Mouse (Mus musculus) gastrocnemius, adult 2 months (tissue): ENCODE data around the gene Atf6. TPM values are rescaled to one million over a fixed set of nuclear protein-coding genes. Genes with fewer than 3 reads are reported as not detected.

ENCODE experiments used
- DNase-seq: peaks from one replicate; pipeline ENCODE4 v3.0.0; 2022
- H3K27ac ChIP-seq: fragments of 200-600 bp; 2 replicates; pipeline ENCODE4 v1.8.1; 2022; ENCODE audit warnings: mild to moderate bottlenecking
- H3K4me3 ChIP-seq: fragments of 200-600 bp; 2 replicates; pipeline ENCODE4 v1.8.1; 2022; ENCODE audit warnings: mild to moderate bottlenecking, moderate library complexity
- CTCF ChIP-seq: fragments of 200-600 bp; IDR thresholded peaks from 2 replicates; pipeline ENCODE4 v1.8.1; 2022; ENCODE audit warnings: antibody characterized with exemption, mild to moderate bottlenecking, moderate library complexity
- intact Hi-C: fragments of 180-260 bp; cut with DNase I; formaldehyde crosslinking; loops from one replicate; pipeline ENCODE4 v1.15.1; 2025
- total RNA-seq, 2 experiments: library from RNA; stranded (reverse); gene quantifications; 2 replicates each; pipeline ENCODE4 v1.2.3; 2021

Gene Atf6
- total RNA-seq, 2 experiments from 2014 or later, result 17.3 to 19.0 TPM

GRCm38 (mm10) chr1:170774431-170774830, 93.1 kb downstream of the Atf6 start:
- Histone ChIP-seq H3K4me3 (no peak overlapping the region), H3K27ac (no peak overlapping the region)
- DNase-seq, result no peak
- intact Hi-C loops, result loop anchor here (10.0 kb wide), 1 partner anchor 130 kb away; the partner anchor contains the start of gene Olfml2b
- TF ChIP-seq CTCF, result no peak

GRCm38 (mm10) chr1:170773506-170773905, 94.1 kb downstream of the Atf6 start:
- intact Hi-C loops, result loop anchor here (10.0 kb wide), 1 partner anchor 129 kb away; the partner anchor contains the start of gene Olfml2b

GRCm38 (mm10) chr1:170771437-170772003, 96.1 kb downstream of the Atf6 start:
- peak overlapping the region; percentile 38 for H3K27ac ChIP-seq
- peak; percentile 23 for DNase-seq
- intact Hi-C loops, result loop anchor here (10.0 kb wide), 1 partner anchor 127 kb away; the partner anchor contains the start of gene Olfml2b
- H3K4me3 ChIP-seq, result peak overlapping the region; percentile 44
- TF ChIP-seq CTCF, result no peak

More at GRCm38 (mm10) chr1:170773506-170773905, 94.1 kb downstream of the Atf6 start:
- H3K27ac ChIP-seq, result no peak overlapping the region
- H3K4me3 ChIP-seq, result no peak overlapping the region
- no peak for DNase-seq
- no peak for TF ChIP-seq CTCF

DNA sequence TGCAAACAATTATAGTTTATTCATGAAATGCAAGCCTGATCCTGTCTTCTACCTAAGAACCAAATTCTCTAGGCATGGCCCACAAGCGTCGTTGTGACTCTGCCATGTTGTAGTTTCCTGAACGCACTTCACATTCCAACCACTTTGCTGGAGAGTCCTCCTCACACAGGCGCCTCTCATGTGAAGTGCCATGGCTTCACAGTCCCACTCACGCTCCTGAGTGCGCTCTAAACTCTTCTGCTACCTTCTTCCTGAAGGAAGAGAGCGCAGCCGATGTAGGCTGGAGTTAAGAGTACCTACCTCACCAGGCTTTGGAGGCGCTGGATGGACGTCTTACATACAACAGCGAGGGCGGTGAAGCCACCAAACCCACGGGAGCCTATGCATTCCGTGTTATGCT, 96.9 kb downstream of the Atf6 start:
- no peak for TF ChIP-seq CTCF
- Histone ChIP-seq H3K27ac (no peak overlapping the region), H3K4me3 (no peak overlapping the region)
- intact Hi-C loops, result loop anchor here (10.0 kb wide), 1 partner anchor 126 kb away; the partner anchor contains the start of gene Olfml2b
- DNase-seq, result no peak

GRCm38 (mm10) chr1:170766997-170767396, 100.6 kb downstream of the Atf6 start:
- no peak for DNase-seq
- TF ChIP-seq CTCF, result no peak
- intact Hi-C loops, result no loop called here
- H3K4me3 ChIP-seq, result no peak overlapping the region
- peak overlapping the region; percentile 55 for H3K27ac ChIP-seq

DNA sequence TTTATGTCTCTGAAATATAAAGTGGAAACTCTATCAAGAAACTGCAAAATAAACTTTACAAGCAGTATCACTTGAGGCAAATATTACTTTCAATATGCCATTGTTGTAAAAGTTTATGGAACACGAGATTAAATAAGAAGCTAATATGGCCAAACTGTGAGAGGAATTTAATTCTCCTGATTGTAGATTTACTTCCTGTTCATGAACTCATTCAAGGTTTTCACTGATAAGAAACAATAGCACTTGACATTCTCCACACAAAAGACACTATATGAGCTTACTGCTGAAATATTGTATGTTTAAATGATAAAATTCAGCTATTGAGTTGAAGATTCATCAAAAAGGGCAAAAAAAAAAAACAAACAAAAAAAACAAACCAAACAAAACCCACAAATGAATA, 102.8 kb downstream of the Atf6 start:
- intact Hi-C loops, result no loop called here
- TF ChIP-seq CTCF, result no peak
- H3K4me3 ChIP-seq, result no peak overlapping the region
- H3K27ac ChIP-seq, result no peak overlapping the region
- DNase-seq, result no peak

GRCm38 (mm10) chr1:170761634-170762033, 105.9 kb downstream of the Atf6 start:
- Histone ChIP-seq H3K27ac (no peak overlapping the region), H3K4me3 (no peak overlapping the region)
- intact Hi-C loops, result no loop called here
- no peak for TF ChIP-seq CTCF
- no peak for DNase-seq

DNA sequence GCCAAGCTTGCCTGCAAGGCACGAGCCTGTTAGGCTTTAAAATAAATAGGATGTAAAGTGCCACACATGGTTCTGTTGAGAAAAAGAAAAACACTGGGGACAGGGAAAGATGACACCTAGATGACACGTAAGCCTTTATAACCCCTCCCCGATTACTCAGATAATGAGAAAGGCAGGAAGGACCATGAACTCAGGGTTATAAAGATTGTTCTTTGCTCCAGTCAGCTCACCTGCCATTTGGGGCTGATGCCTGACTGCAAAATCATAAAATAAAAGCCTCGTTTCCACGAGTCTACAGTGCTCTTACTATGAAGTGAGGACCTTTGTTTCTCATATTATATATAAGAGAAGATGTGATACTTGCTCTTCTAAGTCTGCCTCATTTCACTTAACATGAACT, 114.0 kb downstream of the Atf6 start:
- no peak for TF ChIP-seq CTCF
- DNase-seq, result no peak
- H3K27ac ChIP-seq, result no peak overlapping the region
- H3K4me3 ChIP-seq, result no peak overlapping the region
- intact Hi-C loops, result no loop called here

DNA sequence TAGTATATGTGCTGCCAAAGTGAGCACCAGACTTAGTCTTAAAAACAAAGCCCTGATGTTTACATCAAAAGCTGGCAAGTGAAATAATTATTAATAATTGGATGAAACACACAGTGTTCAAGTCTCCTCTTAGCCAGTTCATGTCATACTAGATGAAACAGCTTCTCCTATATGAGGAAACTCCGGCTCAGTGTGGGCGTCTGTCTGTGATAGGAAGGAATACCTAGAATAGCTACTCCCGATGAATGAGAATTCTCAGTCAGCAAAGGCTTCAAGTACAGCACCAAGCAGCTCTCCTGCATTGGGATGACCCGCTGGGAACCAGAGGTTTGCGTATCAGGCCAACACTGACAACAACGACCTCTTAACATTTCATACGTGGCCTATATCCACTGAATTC, 115.8 kb downstream of the Atf6 start:
- Histone ChIP-seq H3K4me3 (no peak overlapping the region), H3K27ac (no peak overlapping the region)
- TF ChIP-seq CTCF, result no peak
- intact Hi-C loops, result loop anchor here (2.0 kb wide), 1 partner anchor 29 kb away; no protein-coding TSS in a partner anchor
- DNase-seq, result no peak

GRCm38 (mm10) chr1:170746523-170746922, 121.0 kb downstream of the Atf6 start:
- intact Hi-C loops, result no loop called here
- TF ChIP-seq CTCF, result no peak
- Histone ChIP-seq H3K27ac (no peak overlapping the region), H3K4me3 (no peak overlapping the region)
- no peak for DNase-seq

DNA sequence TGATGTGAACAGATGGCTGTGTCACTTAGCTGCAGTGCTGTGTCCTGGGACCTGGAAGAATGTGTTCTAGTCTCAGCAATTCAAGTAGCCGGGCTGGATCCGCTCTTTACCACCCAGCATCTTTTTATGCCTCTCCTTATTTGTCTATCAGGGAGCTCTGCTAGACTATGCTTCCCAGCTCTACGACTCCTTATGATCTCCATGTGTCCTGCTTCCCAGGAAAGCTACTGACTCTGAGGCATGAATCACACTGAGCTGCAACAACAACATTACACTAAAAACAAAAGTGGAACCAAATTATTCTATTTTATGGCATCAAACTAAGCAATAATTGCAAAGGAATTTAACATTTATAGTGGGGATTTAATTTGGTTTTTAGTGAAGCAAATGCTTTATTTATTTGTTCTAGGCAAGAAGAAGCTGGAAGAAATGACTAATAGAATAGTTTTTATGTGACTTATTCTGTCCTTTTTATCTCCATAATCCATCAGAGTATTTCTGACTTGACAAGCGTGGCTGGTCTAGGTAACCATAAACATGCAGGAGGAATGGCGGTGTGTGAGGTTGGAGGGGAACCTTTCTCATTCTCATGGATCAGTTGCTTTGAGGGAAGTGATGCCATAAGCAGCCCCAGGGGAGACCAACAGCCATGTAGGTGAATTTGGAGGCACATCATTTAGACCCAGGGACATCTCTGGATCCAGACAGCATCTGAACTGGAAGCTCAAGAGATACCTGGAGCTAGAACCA, 125.9 kb downstream of the Atf6 start:
- Histone ChIP-seq H3K27ac (no peak overlapping the region), H3K4me3 (no peak overlapping the region)
- DNase-seq, result no peak
- TF ChIP-seq CTCF, result no peak
- intact Hi-C loops, result no loop called here

GRCm38 (mm10) chr1:170734866-170735265, 132.7 kb downstream of the Atf6 start:
- Histone ChIP-seq H3K27ac (no peak overlapping the region), H3K4me3 (no peak overlapping the region)
- DNase-seq, result no peak
- TF ChIP-seq CTCF, result no peak
- intact Hi-C loops, result no loop called here

GRCm38 (mm10) chr1:170732596-170732890, 135.0 kb downstream of the Atf6 start:
- Histone ChIP-seq H3K4me3 (no peak overlapping the region), H3K27ac (no peak overlapping the region)
- DNase-seq, result no peak
- intact Hi-C loops, result no loop called here
- TF ChIP-seq CTCF, result no peak
